Mouse (Mus musculus) liver, embryonic 16.5 days (tissue): ENCODE measurements around the gene Eri3. TPM values are rescaled to one million over a fixed set of nuclear protein-coding genes. Genes with fewer than 3 reads are reported as not detected.

Source experiments
- ATAC-seq: fragments of 200-750 bp; cut with Nextera tagmentation; 2 replicates; pipeline ENCODE4 v1.8.0; 2017; ENCODE audit warnings: low read depth, mild to moderate bottlenecking, moderate number of reproducible peaks, moderate library complexity
- H3K27ac ChIP-seq: fragments of 300-500 bp; sonication (generic); 2 replicates; pipeline ENCODE4 v1.5.1; 2014; ENCODE audit warnings: mild to moderate bottlenecking, low read length
- H3K27me3 ChIP-seq: fragments of 300-500 bp; sonication (generic); 2 replicates; pipeline ENCODE4 v1.6.1; 2014; ENCODE audit warnings: low read depth, low read length, mixed read lengths; ENCODE audit not compliant: control insufficient read depth, insufficient read depth
- H3K36me3 ChIP-seq: fragments of 300-500 bp; sonication (generic); 2 replicates; pipeline ENCODE4 v1.6.1; 2014; ENCODE audit warnings: mild to moderate bottlenecking; ENCODE audit not compliant: control insufficient read depth, insufficient read depth
- H3K4me1 ChIP-seq: fragments of 300-500 bp; sonication (generic); 2 replicates; pipeline ENCODE4 v1.6.1; 2014; ENCODE audit warnings: low read depth, low read length, mixed read lengths; ENCODE audit not compliant: control insufficient read depth
- H3K4me2 ChIP-seq: fragments of 300-500 bp; sonication (generic); 2 replicates; pipeline ENCODE4 v1.6.1; 2014; ENCODE audit warnings: low read depth, low read length, mixed read lengths
- H3K4me3 ChIP-seq: fragments of 300-500 bp; sonication (generic); 2 replicates; pipeline ENCODE4 v1.5.1; 2014; ENCODE audit warnings: low read depth, mild to moderate bottlenecking, low read length
- H3K9ac ChIP-seq: fragments of 300-500 bp; sonication (generic); 2 replicates; pipeline ENCODE4 v1.6.1; 2014; ENCODE audit warnings: low read depth, low read length
- H3K9me3 ChIP-seq: fragments of 300-500 bp; sonication (generic); replicated peaks from 2 replicates; pipeline ENCODE4 v1.6.1; 2016; ENCODE audit warnings: low read length; ENCODE audit not compliant: control insufficient read depth
- WGBS: fragments of 180-500 bp; shearing (Covaris S2); extraction: QIAGEN DNeasy Blood & Tissue Kit; methylation state at CpG from one replicate; pipeline ENCODE4 v1.1.7; 2014; ENCODE audit not compliant: insufficient replicate concordance; 5-methylcytosine and 5-hydroxymethylcytosine counted together
- polyA plus RNA-seq: library from polyadenylated mRNA; unstranded; fragments of >200 nt; fragmentation: Nextera tagmentation; extraction: Ambion mirVana; gene quantifications from 2 replicates; pipeline ENCODE4 v1.2.1, GENCODE M21; 2015

Eri3 gene
- polyA plus RNA-seq, 1 experiment from 2014 or later: 26.8 TPM

- Histone ChIP-seq H3K9ac (no peak overlapping the region), H3K36me3 (no peaks in the 10 kb centered on the region), H3K4me1 (no peaks in the 10 kb centered on the region), H3K4me3 (no peak overlapping the region), H3K4me2 (no peak overlapping the region), H3K27ac (no peak overlapping the region), H3K27me3 (no peaks in the 10 kb centered on the region), H3K9me3 (no peaks in the 10 kb centered on the region)
- ATAC-seq: no peak
- WGBS: 48% methylated on average over 5 of the region's 5 CpGs
Measured at GRCm38 (mm10) chr4:117557068-117557645, 7.0 kb downstream of the Eri3 start.

- ATAC-seq: 0 out of 2 replicates have a peak, but pooled peaks have one; percentile 32
- no peak overlapping the region for H3K4me2 ChIP-seq
- no peak overlapping the region for H3K9ac ChIP-seq
- 22% methylated on average over 9 of the region's 9 CpGs for WGBS
- H3K4me1 ChIP-seq: peaks cover 3% of the 10 kb centered on the region; the same call in 1 of the 2 replicates
- no peak overlapping the region for H3K27ac ChIP-seq
- H3K36me3 ChIP-seq: no peaks in the 10 kb centered on the region
- no peak overlapping the region for H3K4me3 ChIP-seq
- H3K27me3 ChIP-seq: no peaks in the 10 kb centered on the region
- no peaks in the 10 kb centered on the region for H3K9me3 ChIP-seq
Measured at GRCm38 (mm10) chr4:117563967-117564366, 13.8 kb downstream of the Eri3 start.

DNA sequence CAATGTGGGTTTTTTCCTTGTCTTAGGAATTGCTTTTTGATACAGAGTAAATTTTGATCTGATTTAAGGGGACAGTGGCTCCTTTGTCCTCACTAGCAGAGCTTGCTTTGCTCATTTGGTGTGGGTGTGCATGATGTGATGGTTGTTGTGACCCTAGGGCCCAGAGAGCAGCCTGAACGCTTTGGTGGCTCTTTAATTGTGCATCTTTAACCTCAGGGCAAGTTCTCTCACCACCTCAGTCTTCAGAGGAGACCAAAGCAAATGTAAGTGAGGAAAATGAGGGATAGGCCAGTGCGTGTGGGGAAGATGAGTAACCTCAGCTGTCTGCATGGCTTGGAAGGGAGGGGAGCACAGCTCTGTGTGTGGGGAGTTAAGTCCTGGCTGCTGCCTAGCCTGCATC is 18.7 kb downstream of the Eri3 start:
- Histone ChIP-seq H3K4me2 (no peak overlapping the region), H3K9me3 (no peaks in the 10 kb centered on the region), H3K27ac (no peak overlapping the region), H3K27me3 (no peaks in the 10 kb centered on the region), H3K4me1 (peaks cover 3% of the 10 kb centered on the region; the same call in 1 of the 2 replicates), H3K4me3 (no peak overlapping the region), H3K9ac (no peak overlapping the region), H3K36me3 (no peaks in the 10 kb centered on the region)
- ATAC-seq: no peak
- 69% methylated on average over 2 of the region's 2 CpGs for WGBS

DNA sequence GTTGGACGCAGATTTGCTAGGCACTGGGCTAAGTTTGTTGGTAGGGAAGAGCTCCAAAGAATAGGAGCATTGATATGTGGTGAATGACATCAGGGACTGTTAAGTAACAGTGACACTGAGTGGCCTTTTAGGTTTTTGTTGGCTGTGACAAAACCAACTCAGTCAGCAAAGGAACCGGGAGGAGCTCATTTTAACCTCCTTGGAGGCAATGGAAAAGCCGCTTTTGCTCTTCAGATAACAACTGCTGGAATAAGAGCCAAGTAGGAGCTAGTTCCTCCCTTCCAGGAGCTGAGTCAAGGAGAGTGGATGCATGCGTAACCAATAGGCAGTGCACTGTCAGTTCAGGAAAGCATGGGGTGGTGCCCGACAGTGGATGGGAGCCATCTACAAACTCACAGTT is 20.8 kb downstream of the Eri3 start:
- Histone ChIP-seq H3K36me3 (no peaks in the 10 kb centered on the region), H3K27ac (no peak overlapping the region), H3K27me3 (no peaks in the 10 kb centered on the region), H3K4me2 (no peak overlapping the region), H3K9me3 (no peaks in the 10 kb centered on the region), H3K4me3 (no peak overlapping the region), H3K9ac (no peak overlapping the region), H3K4me1 (no peaks in the 10 kb centered on the region)
- 79% methylated on average over 5 of the region's 5 CpGs for WGBS
- ATAC-seq: no peak

GRCm38 (mm10) chr4:117577579-117577978 is 27.4 kb downstream of the Eri3 start:
- H3K27ac ChIP-seq: no peak overlapping the region
- no peaks in the 10 kb centered on the region for H3K36me3 ChIP-seq
- H3K9me3 ChIP-seq: no peaks in the 10 kb centered on the region
- H3K4me3 ChIP-seq: no peak overlapping the region
- no peak overlapping the region for H3K4me2 ChIP-seq
- no peaks in the 10 kb centered on the region; the same call in 1 of the 2 replicates for H3K4me1 ChIP-seq
- WGBS: 82% methylated on average over 1 of the region's 1 CpGs
- no peak overlapping the region for H3K9ac ChIP-seq
- no peaks in the 10 kb centered on the region for H3K27me3 ChIP-seq
- ATAC-seq: no peak

DNA sequence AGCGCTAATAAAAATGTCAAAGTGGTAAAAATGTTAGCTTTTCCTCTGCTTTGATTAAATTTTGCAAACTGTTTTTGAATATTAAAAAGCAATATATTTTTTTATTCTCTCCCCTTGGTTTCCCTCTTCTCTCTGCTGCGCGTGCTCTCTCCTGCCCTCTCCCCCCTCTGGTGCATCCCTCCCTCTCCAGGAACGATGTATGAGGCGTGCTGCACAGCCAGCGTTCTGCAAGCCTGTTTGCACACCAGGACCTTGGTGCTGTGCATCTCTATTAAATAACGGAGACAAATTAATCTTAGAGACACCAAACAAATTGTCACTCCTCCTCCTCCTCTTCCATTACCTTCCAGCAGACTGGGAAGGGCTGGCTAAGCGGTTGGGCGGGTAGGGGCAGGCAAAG is 31.5 kb downstream of the Eri3 start:
- no peak for ATAC-seq
- no peaks in the 10 kb centered on the region; the same call in 1 of the 2 replicates for H3K36me3 ChIP-seq
- WGBS: 76% methylated on average over 9 of the region's 9 CpGs

DNA sequence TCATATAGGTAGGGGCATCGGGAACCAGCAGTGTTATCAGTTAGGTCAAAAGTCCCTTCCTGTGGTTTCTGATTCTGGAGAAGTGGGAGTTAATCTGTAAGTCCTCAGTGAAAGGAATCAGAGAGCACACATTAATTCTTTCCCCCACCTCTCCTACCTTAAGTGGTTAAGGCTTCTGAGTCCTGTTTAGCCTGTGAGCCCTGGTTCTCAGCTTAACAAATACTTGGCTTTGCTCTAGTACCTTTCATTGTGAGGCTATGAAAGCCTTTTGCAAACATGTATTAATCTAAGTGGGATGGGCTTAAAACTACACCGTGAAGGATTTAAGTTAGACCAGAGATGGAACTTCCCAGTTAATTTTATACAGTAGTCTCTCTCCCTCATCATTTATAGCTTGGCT is 35.8 kb downstream of the Eri3 start:
- WGBS: 50% methylated on average over 2 of the region's 2 CpGs

More for the DNA sequence above, 31.5 kb downstream of the Eri3 start:
- Histone ChIP-seq H3K9ac (no peak overlapping the region), H3K9me3 (no peaks in the 10 kb centered on the region), H3K4me3 (no peak overlapping the region), H3K27me3 (no peaks in the 10 kb centered on the region), H3K27ac (no peak overlapping the region), H3K4me2 (no peak overlapping the region), H3K4me1 (no peaks in the 10 kb centered on the region; the same call in 1 of the 2 replicates)

GRCm38 (mm10) chr4:117587447-117587846 is 37.3 kb downstream of the Eri3 start:
- no peaks in the 10 kb centered on the region for H3K4me1 ChIP-seq
- H3K36me3 ChIP-seq: no peaks in the 10 kb centered on the region; the same call in 1 of the 2 replicates
- H3K9ac ChIP-seq: no peak overlapping the region
- no peaks in the 10 kb centered on the region for H3K9me3 ChIP-seq
- ATAC-seq: no peak
- H3K27me3 ChIP-seq: no peaks in the 10 kb centered on the region
- no peak overlapping the region for H3K4me3 ChIP-seq
- no peak overlapping the region for H3K4me2 ChIP-seq
- WGBS: 64% methylated on average over 4 of the region's 4 CpGs
- H3K27ac ChIP-seq: no peak overlapping the region

More for the DNA sequence above, 35.8 kb downstream of the Eri3 start:
- Histone ChIP-seq H3K9ac (no peak overlapping the region), H3K4me3 (no peak overlapping the region), H3K9me3 (no peaks in the 10 kb centered on the region), H3K27me3 (no peaks in the 10 kb centered on the region), H3K4me2 (no peak overlapping the region), H3K27ac (no peak overlapping the region), H3K4me1 (no peaks in the 10 kb centered on the region), H3K36me3 (no peaks in the 10 kb centered on the region; the same call in 1 of the 2 replicates)
- no peak for ATAC-seq

- Histone ChIP-seq H3K9me3 (no peaks in the 10 kb centered on the region), H3K4me2 (no peak overlapping the region), H3K4me1 (no peaks in the 10 kb centered on the region), H3K27ac (no peak overlapping the region), H3K4me3 (no peak overlapping the region), H3K9ac (no peak overlapping the region), H3K27me3 (no peaks in the 10 kb centered on the region), H3K36me3 (no peaks in the 10 kb centered on the region)
- no peak for ATAC-seq
- 65% methylated on average over 8 of the region's 8 CpGs for WGBS
Measured at GRCm38 (mm10) chr4:117589081-117589660, 39.0 kb downstream of the Eri3 start.
